Mouse (Mus musculus): ENCODE results near the gene P4ha2. TPM values are rescaled to one million over a fixed set of nuclear protein-coding genes. Genes with fewer than 3 reads are reported as not detected.

Gene P4ha2
- polyA plus RNA-seq, 2 experiments from 2014 or later, result not detected

DNA sequence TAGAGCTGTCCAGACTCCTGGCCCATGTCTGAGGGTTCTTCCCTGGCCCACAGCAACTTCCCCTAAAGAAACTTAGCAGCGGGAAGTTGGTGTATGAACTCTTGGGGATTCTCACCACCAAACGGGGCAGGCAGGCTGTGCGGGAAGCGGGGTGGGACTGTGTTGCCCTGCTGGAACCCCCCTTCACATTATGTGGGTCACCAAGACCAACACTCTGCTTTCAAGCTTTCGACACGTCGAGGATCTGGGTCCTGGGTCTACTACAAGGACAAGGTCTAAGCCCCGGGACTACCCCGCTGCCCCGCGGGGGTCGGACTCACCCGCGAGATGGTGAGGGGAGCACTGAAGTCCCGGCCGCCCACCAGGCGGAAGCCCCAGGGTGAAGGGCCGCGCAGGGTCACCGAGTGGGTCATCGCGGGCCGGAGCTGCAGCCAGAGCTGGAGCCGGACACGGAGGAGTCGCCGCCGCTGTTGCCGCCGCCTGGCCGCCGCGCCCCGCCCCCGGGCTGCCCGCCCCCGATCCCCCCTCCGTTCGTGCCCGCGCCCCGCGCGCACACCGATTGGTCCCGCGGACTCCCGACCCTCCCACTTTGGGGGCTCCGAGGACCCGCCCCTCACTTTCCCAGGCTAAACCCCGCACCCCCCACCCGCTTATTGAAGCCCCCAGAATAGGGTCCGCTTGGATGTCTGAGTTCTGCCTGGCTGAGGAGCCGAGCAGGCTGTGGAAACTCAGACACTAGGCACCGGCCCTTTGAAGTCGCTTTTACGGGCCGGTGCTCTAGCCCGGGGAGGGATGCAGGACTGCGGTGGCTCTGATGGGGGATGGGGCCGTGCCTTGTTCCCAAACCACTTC lies 31.1 kb upstream of the P4ha2 start, which contains the start of gene Pdlim4:
Gene Pdlim4 (minus strand): TSS at position 495 of the 852 bp plus-strand sequence.
- ATAC-seq, result no peak

DNA sequence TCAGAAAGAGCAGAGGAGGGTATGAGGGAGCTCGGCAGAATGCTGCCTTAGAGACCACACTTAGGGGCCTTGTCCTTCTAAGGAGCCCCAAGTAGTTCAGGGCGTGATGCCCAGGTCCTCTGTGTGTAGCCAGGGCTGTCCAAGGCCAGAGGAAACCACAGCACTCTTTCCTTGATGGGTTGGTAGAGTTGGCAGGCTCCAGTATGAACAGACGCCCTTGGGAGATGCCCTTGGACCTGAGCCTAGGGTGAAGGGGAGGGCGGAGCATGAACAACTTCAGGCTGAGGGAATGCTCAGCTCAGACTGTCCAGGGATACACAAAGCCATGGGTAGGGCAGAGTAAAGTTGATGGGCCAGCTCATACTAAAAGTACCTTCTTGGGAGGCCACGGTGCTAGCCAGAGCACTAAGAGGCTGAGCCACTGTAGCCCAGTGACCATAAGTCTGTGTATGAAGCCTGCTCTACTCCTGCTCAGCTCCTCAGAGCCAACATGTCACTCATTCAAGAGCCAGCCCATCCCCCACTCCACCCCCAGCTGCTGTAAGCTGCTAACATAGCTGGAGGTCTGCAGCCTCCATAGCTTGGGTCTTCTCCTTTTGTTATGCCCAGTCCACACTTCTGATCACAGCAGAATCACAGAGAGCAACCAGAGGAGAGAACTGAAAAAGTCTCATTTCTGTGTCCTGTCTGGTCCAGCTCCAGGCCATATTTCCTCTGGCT lies 28.0 kb upstream of the P4ha2 start:
- ATAC-seq, result no peak

DNA sequence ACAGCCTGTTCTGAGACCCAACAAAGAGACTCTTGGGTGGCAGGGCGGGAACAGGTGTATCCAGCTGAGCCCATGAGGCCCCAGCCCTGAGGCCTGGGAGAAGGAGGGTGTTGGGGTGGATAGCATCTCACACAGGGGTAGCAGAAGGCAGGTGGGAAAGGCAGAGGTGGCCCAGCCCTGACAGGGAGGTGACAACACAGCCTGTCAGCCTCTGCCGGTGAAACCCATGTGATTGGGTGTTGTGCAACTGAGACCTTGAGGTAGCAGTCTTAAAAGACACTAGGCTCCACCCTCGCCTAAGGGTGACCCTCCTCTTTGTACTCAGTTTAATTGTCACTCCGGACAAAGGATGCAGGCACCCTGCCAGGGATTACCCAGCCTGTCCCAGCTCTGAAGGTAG lies 26.6 kb upstream of the P4ha2 start:
- ATAC-seq, result no peak

DNA sequence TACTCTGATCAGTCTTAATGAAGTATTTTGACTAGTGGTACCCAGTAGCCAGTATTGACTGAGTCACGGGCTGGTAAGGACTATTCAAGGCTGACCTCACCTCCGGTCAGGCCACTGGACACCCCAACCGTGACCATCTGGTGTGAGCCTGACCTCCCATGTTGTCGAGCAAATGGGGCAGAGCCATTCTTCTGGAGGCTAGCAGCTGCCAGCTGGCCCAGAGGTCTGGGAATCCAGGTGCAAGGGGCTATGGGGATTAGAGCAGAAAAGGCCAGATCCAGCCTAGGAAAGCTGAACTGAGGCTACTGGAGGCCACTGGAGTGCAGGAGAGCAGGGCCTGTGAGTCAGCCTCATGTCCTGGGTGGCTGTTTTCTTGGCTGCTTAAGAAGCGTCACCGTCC lies 24.5 kb upstream of the P4ha2 start:
- ATAC-seq, result no peak

DNA sequence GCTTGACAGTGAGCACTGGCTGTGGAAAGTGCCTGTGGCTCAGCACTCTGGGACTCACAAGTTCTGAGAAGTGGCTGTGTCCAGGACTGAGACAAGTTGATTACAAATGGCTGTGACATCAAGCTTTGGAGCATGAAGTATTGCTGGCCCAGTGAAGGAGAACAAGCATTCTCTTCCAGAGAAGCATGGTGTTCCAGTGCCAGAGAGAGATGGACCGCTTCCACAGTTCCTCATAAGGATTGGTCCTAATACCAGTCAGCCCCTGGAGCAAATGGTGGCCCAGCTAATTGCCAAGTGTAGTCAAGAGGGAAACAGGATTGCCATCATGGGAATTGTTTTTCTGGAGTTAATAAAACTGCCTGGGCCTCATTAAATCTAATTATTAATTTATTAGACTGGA lies 23.8 kb upstream of the P4ha2 start:
- no peak for ATAC-seq

DNA sequence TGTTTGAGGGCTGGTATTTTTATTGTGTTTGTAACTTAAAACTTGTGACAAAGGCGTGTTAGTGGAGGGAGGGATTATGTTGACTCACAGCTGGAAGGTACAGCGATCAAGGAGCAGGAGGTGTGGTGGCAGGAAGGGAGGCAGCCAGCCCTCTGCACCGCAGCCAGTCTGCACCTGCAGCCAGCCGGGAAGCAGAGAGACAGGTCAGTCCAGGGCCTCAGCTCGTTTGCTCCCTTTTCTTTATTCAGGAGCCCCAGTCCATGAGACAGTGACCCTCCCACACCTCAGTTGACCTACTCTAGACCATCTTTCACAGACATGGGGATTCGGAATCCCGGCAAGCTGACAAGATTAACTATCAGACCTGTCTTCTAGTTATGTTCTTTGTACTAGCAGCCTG lies 19.5 kb upstream of the P4ha2 start:
- ATAC-seq, result no peak

DNA sequence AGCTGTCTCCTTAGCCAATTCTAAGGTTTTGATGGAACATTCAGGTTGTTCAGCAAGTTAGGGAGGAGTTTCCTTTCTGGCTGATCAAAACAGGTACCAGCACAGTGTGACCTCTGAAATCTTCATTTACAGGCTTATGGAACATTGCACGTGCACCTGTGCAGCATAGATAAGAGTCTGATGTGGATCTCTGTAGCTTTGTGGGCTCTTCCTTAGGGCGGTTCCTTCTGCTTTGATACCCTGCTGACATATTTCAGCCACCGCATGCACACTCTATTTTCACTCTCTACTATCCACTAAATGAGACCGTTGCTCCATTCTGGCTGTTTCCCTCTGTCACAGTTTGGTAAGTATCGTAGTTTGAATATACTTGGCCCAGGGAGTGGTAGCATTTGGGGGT lies 17.2 kb upstream of the P4ha2 start:
- no peak for ATAC-seq

DNA sequence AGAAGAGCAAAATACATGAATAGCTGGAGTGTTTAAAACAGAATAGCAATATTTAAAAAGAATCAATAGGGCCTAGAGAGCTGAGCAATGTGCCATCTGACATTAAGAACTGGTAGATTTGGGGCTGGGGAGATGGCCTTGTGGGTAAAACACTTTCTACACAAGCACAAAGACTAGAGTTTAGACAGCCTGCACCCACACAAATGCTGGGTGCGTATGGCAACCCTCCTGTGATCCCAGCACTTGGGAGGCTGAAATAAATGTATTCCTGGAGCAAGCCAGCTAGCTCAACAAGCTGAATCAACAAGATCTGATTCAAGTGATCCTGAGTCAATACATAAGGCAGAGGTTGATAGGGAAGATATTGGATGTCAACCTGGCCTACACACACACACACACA lies 14.9 kb upstream of the P4ha2 start:
- no peak for ATAC-seq

DNA sequence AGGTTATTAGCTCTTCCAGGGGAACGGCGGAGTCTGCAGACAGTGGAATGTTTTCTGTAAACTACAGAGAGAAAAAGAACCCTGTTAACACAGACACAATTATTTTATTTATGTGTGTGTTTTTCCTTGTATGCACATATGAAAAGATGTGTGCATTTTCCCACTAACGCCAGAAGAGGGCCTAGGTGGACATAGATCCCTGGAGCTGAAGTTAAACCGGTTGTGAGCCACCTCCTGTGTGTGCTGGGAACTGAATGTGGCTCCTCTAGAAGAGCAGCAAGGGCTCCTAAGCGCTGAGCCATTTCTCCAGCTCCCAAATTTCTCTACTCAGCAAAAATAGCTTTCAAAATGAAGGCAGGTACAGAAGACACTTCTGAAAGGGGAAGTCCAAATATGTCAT lies 14.1 kb upstream of the P4ha2 start:
- ATAC-seq, result no peak

DNA sequence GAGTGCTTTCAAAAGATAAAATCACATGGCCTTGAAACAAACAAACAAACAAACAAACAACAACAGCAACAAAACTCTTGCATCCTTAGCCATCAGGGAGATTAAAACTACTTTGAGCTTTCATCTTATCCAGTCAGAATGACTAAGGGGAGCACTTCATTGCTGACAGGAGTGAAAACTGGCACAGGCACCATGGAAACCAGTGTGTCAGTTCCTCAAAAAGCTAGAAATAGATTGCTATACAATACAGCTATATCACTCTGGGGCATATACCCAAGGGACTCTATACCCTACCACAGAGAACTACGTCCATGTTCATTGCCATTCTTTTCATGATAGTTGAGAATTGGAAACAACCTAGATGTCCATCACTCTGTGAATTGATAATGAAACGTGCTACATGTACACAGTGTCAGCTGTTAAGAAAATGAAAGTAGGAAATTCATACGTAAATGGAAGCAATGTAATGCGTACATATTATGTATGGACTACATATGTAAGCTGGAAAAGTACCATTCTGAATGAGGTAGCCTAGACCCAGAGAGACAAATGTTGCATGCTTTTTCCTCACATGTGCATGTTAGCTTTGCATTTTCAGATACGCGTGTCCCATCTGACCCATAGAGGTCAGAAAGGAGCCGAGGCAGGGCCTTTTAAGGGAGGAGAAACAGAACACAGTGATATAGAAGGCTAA lies 11.5 kb upstream of the P4ha2 start:
- ATAC-seq, result peak; percentile 14

DNA sequence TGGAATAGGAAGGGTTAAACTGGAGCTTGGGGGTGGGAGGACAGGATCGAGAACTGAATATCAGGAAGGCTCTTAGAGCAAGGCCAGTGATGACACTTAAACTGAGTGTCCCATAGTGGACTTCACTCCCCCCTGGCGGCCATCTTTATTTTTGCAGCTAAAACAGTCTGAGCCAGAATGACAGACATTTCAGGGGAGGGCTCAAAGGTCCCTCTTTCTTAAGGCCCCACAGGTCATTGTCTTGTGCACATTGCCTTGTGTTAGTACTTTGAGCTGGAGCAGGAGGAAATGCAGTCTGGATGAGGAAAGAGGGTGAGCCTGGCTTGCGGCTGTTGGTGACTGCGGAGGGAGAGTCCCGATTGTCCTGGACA lies 11.0 kb upstream of the P4ha2 start:
- peak; percentile 36 for ATAC-seq

DNA sequence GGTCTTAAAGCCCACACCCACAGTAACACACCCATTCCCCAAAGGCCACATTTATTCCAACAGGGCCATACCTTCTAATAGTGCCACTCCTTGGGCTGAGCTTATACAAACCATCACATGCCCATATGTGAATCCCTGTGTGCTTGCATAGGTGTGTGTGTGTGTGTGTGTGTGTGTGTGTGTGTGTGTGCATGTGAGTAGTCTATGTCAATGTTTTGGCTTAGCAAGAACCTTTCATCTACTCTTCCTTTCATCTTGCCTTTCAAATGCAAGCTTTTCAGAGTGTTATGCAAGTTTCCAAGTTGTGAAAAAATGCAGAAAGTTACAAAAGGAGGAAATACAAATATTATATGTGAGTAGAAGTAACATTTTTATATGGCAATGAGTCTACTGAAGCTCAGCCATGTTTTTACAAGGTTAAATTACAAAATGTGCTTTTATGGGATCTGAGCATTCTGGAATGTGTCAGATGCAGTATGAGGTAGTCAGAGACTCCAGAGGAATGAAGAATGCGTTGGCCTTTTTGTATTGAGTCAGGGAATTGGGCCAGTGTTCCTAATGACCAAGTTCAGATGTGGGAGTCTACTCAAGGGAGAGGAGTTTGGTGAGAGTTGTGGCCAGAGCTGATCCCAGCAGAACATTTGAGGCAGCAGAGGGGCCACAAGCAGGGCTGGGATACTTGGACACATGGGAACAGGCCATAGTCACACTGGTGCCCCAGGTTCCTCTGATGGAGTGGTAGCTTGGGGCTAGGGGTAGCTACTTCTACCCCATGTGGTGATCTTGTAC lies 9.6 kb upstream of the P4ha2 start:
- ATAC-seq, result no peak

DNA sequence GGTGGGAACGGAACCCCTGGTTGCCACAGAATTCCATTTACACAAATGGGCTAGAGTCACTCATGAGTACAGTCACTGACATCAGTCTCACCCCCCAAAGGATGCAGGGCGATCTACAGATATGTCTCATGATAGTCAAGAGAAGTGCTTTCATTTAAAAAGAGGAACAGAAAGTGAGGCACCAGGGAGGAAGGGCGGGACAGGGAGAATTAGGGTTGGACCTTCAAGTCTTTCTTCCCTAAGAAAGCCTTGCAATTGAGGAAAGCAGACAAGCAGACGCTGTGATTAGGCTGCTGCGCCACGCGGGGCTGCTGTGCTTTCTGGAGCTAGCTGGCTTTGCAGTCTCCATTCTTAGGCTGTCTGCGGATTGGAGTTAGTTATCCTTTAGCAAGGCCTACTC lies 8.2 kb upstream of the P4ha2 start:
- no peak for ATAC-seq

DNA sequence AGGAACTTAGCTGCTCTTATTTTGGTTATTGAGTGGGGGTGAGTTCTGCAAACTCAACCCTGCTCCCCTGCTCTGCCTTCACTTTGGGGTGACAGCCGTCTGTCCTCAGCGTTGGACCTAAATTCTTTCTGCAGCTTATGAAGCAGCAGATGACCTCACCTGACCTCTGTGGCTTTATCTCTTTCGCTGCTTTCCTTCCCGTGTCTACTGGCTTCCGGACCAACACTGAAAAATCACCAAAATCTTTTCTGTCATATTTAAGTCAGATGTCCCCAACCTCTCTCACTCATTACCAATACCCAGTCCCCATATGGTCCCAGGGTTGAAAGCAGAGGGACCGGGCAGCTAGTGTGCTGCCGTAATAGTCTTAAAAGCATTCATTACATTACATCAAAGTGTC lies 7.7 kb upstream of the P4ha2 start:
- ATAC-seq, result peak; percentile 36

DNA sequence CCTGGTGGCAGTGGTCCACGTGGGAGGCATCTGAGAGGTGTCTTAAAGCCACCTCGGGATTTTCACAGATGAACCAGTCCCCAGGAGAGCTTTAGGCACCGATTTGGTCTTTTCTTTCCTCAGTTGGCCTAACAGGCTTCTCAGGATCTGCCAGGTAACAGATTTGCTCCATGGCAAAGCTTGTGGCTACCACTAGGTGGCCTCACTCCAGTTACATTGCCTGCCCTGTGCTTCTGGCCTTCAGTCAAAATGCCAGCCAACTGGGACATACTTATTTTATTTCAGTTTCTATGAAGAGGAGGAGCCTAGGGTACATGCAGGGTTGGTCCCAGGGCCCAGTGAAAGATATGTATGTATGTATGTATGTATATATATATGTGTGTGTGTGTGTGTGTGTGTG lies 6.9 kb upstream of the P4ha2 start:
- no peak for ATAC-seq

DNA sequence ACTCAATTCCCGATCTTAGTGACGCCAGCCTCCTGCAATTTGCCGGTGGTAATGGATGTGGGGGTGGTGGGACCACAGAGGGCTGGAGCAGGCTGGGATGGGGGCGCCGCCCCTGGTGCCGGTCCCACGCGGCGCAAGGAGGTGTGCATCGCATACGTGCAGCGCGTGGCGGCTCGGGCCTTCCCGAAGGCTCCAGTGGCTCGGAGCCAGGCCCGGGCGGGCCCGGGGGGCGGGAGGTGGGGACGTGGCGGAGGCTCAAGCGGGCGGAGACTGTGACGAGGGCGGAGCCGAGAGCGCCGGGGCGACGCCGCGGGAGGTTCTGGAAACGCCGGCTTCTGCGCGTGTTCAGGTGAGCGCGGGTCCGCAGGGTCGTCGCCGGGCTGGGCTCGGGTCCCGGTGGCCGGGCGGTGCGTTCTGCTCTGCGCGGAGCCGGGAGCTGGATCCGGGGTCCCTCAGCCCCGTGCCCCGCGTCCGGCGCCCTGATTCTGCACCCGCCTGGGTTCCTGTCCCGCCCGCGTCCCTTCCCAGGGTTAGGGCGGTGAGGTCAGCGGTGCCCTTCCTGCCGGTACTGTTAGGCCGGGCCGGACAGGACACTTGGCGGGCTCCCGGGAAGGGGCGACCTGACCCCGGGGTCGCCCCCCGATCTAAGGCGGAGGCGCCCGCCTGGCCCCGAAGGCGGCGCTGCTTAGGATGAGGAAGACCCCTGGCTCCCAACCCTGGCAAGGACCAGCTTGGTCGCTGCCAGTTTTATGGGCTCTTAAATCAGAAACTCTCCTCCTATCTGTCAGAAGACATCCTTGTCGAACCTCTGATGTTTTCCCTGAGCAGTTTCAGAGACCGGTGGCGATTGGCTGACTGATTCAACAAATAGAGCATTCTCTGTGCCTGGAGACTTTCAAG lies 1.0 kb downstream of the P4ha2 start:
- ATAC-seq, result no peak

DNA sequence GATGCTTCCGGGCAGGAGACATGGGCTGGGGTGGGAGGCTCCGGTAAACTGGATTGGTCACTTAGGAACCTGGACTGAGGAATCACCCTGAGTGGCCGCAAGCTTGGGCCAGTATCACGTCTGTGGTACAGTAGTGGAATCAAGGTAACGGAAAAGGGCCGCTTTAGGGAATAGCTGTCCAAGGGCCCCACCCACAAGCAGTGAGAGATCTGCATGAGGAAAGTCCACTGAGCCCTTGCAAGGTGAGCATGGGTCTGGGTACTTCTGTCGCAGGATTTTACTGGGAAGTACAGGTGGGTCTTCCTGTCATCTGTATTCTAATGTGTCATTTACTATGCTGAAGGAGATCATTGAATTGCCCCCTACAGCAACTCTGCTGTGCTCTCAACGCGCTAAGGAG lies 1.8 kb downstream of the P4ha2 start:
- no peak for ATAC-seq

DNA sequence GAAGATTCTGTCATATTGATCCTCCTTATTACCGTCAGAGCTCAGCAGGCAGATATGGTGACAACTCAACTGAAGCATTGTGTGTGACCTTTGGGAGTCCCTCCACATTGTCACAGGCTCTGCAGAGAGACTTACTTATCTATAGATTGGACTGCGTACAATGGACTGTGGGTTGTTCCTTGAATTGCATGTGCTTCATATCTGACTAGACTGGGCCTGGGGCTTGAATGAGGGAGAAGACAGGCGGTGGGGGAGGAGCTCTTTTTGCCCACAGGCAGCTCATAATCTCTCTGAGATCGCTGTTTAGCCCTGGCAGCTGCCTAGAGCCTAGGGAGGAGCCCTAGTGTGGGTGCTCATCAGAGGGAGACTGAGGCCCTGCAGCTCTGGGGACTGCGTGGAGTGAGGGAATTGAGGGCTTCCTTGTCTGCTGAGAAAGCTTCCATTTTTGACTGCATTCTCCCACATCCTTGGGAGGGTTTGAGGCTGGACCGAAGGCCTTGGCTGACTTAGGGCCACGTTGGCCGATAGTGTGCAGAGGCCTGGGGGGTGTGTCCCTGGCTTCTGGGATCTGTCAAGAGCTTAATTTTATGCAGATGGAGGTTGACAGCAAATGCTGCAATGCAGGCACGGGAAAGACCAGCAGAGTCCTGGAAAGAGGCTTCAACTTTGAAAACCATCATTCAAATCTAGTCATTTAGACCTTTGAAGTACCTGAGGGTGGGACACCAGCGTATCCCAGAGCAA lies 3.0 kb downstream of the P4ha2 start:
- no peak for ATAC-seq

DNA sequence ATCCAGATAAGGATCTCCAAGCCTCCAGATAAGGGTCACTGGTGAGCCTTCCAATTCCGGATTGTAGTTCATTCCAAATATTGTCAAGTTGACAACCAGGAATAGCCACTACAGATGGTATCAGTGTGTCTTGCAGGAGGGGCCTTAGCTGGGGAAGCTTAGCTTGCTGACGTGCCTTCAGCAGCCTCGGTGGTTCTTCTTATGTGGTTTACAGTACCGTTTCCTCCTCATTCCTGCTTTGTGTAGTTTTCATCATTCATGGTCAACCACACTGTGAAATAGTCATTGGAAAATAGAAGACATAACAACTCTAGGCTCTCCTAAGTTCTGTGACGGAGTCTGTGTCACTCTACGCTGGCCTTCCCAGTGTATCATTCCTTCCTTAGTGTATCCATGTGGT lies 5.1 kb downstream of the P4ha2 start:
- ATAC-seq, result no peak

DNA sequence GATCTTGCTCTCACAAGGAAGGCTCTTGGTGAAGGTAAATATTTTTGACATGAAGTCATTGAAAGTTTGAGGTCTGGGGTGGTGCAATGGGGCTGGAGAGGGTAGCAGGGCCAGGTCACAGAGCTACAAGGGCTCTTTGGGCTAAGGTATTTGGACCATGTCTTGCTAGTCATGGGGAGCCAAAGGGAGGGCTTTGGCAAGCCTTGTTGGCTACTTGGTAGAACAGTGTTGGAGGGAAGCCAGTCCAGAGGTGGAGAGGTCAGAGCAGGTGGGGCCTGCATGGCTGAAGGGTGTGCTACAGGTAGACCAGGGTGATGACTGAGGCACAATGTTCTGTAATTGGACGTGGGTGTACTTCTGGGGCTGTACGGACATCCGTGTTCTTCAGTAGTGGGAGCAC lies 6.8 kb downstream of the P4ha2 start:
- ATAC-seq, result no peak

DNA sequence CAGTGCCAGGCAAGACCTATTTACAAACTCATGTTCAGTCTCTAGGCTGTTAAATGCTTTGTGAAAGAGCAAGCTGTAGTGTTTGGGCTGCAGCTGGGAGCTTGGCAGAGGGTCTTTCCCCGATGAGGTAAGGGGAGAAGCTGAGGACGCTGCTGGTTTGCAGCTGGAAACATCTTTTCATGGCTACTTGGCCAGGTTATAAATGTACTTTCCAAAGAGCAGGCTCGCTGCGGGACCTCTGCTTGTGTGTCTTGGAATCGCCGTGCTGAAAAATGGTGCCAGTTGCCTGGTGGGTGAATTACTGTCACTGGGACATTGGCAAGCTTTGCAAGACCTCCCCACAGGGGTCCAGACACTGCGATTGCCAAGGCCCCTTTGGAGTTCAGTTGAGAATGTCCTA lies 7.3 kb downstream of the P4ha2 start:
- ATAC-seq, result no peak

Measured in activated CD4-positive, CD25-positive, alpha-beta regulatory T cell, adult 4 months (primary cell).